Mouse (Mus musculus): ENCODE results near the gene Ppp1r15b. TPM values are rescaled to one million over a fixed set of nuclear protein-coding genes. Genes with fewer than 3 reads are reported as not detected.

Ppp1r15b gene
- total and polyA plus RNA-seq, 3 experiments, result 33.1 to 47.6 (median 47.5) TPM

GRCm38 (mm10) chr1:133130638-133131560, at the start of gene Ppp1r15b (continued):
- peak; percentile 24; the same call in 1 of the 2 replicates for TF ChIP-seq E2F4 (IDR thresholded peaks at IDR 0.05; ENCODE audit: insufficient replicate concordance, low read depth, low read length)

GRCm38 (mm10) chr1:133083003-133083546, 47.9 kb upstream of the Ppp1r15b start:
- Histone ChIP-seq H3K79me2 (replicated peaks; ENCODE audit: control insufficient read depth, extremely low read depth, insufficient read depth, poor library complexity, severe bottlenecking) (0 out of 2 replicates have a peak, but pooled peaks cover under 1% of the 10 kb centered on the region), H3K9ac (ENCODE audit: insufficient read depth, low read depth) (peak overlapping the region; percentile 49; the same call in 1 of the 2 replicates), H3K36me3 (replicated peaks in 1 of 2; ENCODE audit: control insufficient read depth in 1 of 2, insufficient read depth in 1 of 2, low read length in 1 of 2) (peaks cover 41 to 73% of the 10 kb centered on the region in 2 experiments), H3K27ac (ENCODE audit: insufficient read depth, low read depth) (peak overlapping the region; percentile 100), H3K4me3 (replicated peaks in 1 of 3; ENCODE audit: low read depth in 2 of 3, low read length in 2 of 3, poor library complexity in 1 of 3) (peak overlapping the region in 2 of 3 experiments; percentile 39 to 47), H3K4me1 (ENCODE audit: control insufficient read depth in 1 of 2, insufficient read depth in 2 of 2) (peaks cover 47 to 91% of the 10 kb centered on the region in 2 experiments), H3K4me2 (ENCODE audit: insufficient read depth, low read depth, poor library complexity, severe bottlenecking) (peak overlapping the region; percentile 65), H3K9me3 (replicated peaks; ENCODE audit: low read length) (no peaks in the 10 kb centered on the region), H3K27me3 (replicated peaks) (no peaks in the 10 kb centered on the region)
- dilution Hi-C loops (cut with MboI; ENCODE audit: extremely low pct_ligation_motif_present, extremely low pct_unique_long_range_greater_than_20kb, low sequenced_read_pairs) (no loop called here), in situ Hi-C loops (cut with MboI; ENCODE audit: low pct_ligation_motif_present, low pct_unique_long_range_greater_than_20kb, low sequenced_read_pairs) (no loop called here)
- TF ChIP-seq MXI1 (IDR thresholded peaks at IDR 0.05; ENCODE audit: low read depth, low read length) (0 out of 2 replicates have a peak, but pooled peaks have one; percentile 30), E2F4 (IDR thresholded peaks at IDR 0.05; ENCODE audit: insufficient replicate concordance, low read depth, low read length) (0 out of 2 replicates have a peak, but pooled peaks have one; percentile 19), BHLHE40 (IDR thresholded peaks at IDR 0.05; ENCODE audit: low read depth, low read length) (peak; percentile 84), ZMIZ1 (IDR thresholded peaks at IDR 0.05; ENCODE audit: low read depth, low read length) (0 out of 2 replicates have a peak, but pooled peaks have one; percentile 63), TBP (conservative IDR thresholded peaks at IDR 0.05; ENCODE audit: low read depth, low read length) (peak; percentile 64; the same call in 1 of the 2 replicates), SIN3A (IDR thresholded peaks at IDR 0.05; ENCODE audit: low read length) (no peak), ZNF384 (IDR thresholded peaks at IDR 0.05; ENCODE audit: low read depth, low read length) (no peak), RCOR1 (conservative IDR thresholded peaks at IDR 0.05; ENCODE audit: low read depth, low read length) (peak; percentile 87; the same call in 1 of the 2 replicates), NELFE (IDR thresholded peaks at IDR 0.05; ENCODE audit: low read depth, low read length) (no peak), PAX5 (IDR thresholded peaks at IDR 0.05; ENCODE audit: low read length) (no peak), NRF1 (IDR thresholded peaks at IDR 0.05; ENCODE audit: low read depth, low read length) (0 out of 2 replicates have a peak, but pooled peaks have one; percentile 20), MAX (IDR thresholded peaks at IDR 0.05; ENCODE audit: low read length) (peak; percentile 53), POLR2A (IDR thresholded peaks at IDR 0.05; ENCODE audit: low read depth, low read length) (peak; percentile 43), MAZ (IDR thresholded peaks at IDR 0.05; ENCODE audit: low read depth, low read length) (peak; percentile 60), CHD2 (IDR thresholded peaks at IDR 0.05; ENCODE audit: low read length) (peak; percentile 61; the same call in 1 of the 2 replicates), JUND (conservative IDR thresholded peaks at IDR 0.05; ENCODE audit: low read depth, low read length) (peak; percentile 82), IRF4 (IDR thresholded peaks at IDR 0.05; ENCODE audit: low read depth, low read length) (peak; percentile 99), KAT2A (IDR thresholded peaks at IDR 0.05; ENCODE audit: insufficient replicate concordance, low read length) (0 out of 2 replicates have a peak, but pooled peaks have one; percentile 51), ETS1 (conservative IDR thresholded peaks at IDR 0.05; ENCODE audit: low read depth, low read length) (peak; percentile 96), EP300 (IDR thresholded peaks at IDR 0.05; ENCODE audit: low read length) (peak; percentile 99), MEF2A (IDR thresholded peaks at IDR 0.05; ENCODE audit: borderline replicate concordance, low read depth, low read length) (peak; percentile 94), TCF12 (IDR thresholded peaks at IDR 0.05; ENCODE audit: low read depth, low read length) (peak; percentile 97), MYC (IDR thresholded peaks at IDR 0.05; ENCODE audit: low read depth, low read length) (peak; percentile 87), POLR2AphosphoS2 (IDR thresholded peaks at IDR 0.05; ENCODE audit: low read depth, low read length) (0 out of 2 replicates have a peak, but pooled peaks have one; percentile 36), USF2 (conservative IDR thresholded peaks at IDR 0.05; ENCODE audit: low read depth, low read length) (no peak), ZC3H11A (IDR thresholded peaks at IDR 0.05; ENCODE audit: low read depth, low read length) (no peak), ELF1 (IDR thresholded peaks at IDR 0.05; ENCODE audit: low read depth, low read length) (peak; percentile 68; the same call in 1 of the 2 replicates), USF1 (IDR thresholded peaks at IDR 0.05; ENCODE audit: low read depth, low read length) (no peak), HCFC1 (IDR thresholded peaks at IDR 0.05; ENCODE audit: low read depth, low read length) (peak; percentile 8; the same call in 1 of the 2 replicates), CTCF (conservative IDR thresholded peaks at IDR 0.05 in 1 of 2, IDR thresholded peaks at IDR 0.05 in 1 of 2; ENCODE audit: low read depth in 2 of 2, low read length in 2 of 2) (no peak), JUN (IDR thresholded peaks at IDR 0.05; ENCODE audit: insufficient read depth, low read depth, low read length) (peak; percentile 70), MAFK (IDR thresholded peaks at IDR 0.05; ENCODE audit: insufficient replicate concordance, low read length) (peak; percentile 81), GABPA (IDR thresholded peaks at IDR 0.05; ENCODE audit: insufficient replicate concordance, low read depth, low read length) (no peak)
- DNase-seq (ENCODE audit: extremely low read depth), result peak; percentile 96

All from CH12.LX (cell line).